Mouse (Mus musculus) heart, embryonic 14.5 days (tissue): ENCODE data around the gene Tmod2. TPM values are rescaled to one million over a fixed set of nuclear protein-coding genes. Genes with fewer than 3 reads are reported as not detected.

Experiments used
- ATAC-seq: fragments of 200-750 bp; cut with Nextera tagmentation; 2 replicates; pipeline ENCODE4 v1.8.0; 2017; ENCODE audit warnings: low read depth, moderate TSS enrichment; ENCODE audit not compliant: insufficient number of reproducible peaks, insufficient read depth, low FRiP score
- H3K27ac ChIP-seq, 2 experiments: fragments of 200-500 bp in 1 of 2; fragments of 300-500 bp in 1 of 2; sonication (generic) in 1 of 2; replicated peaks in 1 of 2; 2 replicates each; pipeline ENCODE4 v1.5.1; 2012 to 2014; ENCODE audit warnings: low read depth in 2 of 2, low read length in 2 of 2, control low read depth in 1 of 2, mild to moderate bottlenecking in 1 of 2, mixed read lengths in 1 of 2; ENCODE audit not compliant: control insufficient read depth in 1 of 2, insufficient read depth in 1 of 2
- H3K27me3 ChIP-seq: fragments of 300-500 bp; sonication (generic); 2 replicates; pipeline ENCODE4 v1.6.1; 2014; ENCODE audit warnings: mild to moderate bottlenecking, low read length, control low read depth; ENCODE audit not compliant: control insufficient read depth, insufficient read depth
- H3K36me3 ChIP-seq: fragments of 300-500 bp; sonication (generic); 2 replicates; pipeline ENCODE4 v1.6.1; 2014; ENCODE audit warnings: mild to moderate bottlenecking, control low read depth, low read length, mixed read lengths; ENCODE audit not compliant: control insufficient read depth, insufficient read depth
- H3K4me1 ChIP-seq, 2 experiments: fragments of 200-500 bp in 1 of 2; fragments of 300-500 bp in 1 of 2; sonication (generic) in 1 of 2; 2 replicates each; pipeline ENCODE4 v1.6.1; 2012 to 2014; ENCODE audit warnings: low read length in 2 of 2, control low read depth in 1 of 2, mixed read lengths in 1 of 2; ENCODE audit not compliant: control insufficient read depth in 2 of 2, insufficient read depth in 2 of 2
- H3K4me2 ChIP-seq: fragments of 300-500 bp; sonication (generic); 2 replicates; pipeline ENCODE4 v1.6.1; 2014; ENCODE audit warnings: mild to moderate bottlenecking, low read length
- H3K4me3 ChIP-seq, 2 experiments: fragments of 200-500 bp in 1 of 2; fragments of 300-500 bp in 1 of 2; sonication (generic) in 1 of 2; 2 replicates each; pipeline ENCODE4 v1.5.1; 2012 to 2014; ENCODE audit warnings: low read length in 2 of 2, mild to moderate bottlenecking in 2 of 2, control low read depth in 1 of 2, low read depth in 1 of 2, moderate library complexity in 1 of 2; ENCODE audit not compliant: control insufficient read depth in 1 of 2, insufficient read depth in 1 of 2
- H3K9ac ChIP-seq: fragments of 300-500 bp; sonication (generic); 2 replicates; pipeline ENCODE4 v1.6.1; 2014; ENCODE audit warnings: mild to moderate bottlenecking, low read length
- H3K9me3 ChIP-seq: fragments of 300-500 bp; sonication (generic); 2 replicates; pipeline ENCODE4 v1.6.1; 2016; ENCODE audit warnings: low read length, control low read depth; ENCODE audit not compliant: control insufficient read depth
- WGBS: fragments of 180-500 bp; shearing (Covaris S2); extraction: QIAGEN DNeasy Blood & Tissue Kit; methylation state at CpG from one replicate; pipeline ENCODE4 v1.1.7; 2014; 5-methylcytosine and 5-hydroxymethylcytosine counted together
- polyA plus RNA-seq: library from polyadenylated mRNA; unstranded; fragments of >200 nt; fragmentation: Nextera tagmentation; extraction: Ambion mirVana; gene quantifications from 2 replicates; pipeline ENCODE4 v1.2.1, GENCODE M21; 2014

The Tmod2 gene
- polyA plus RNA-seq, 1 experiment from 2014 or later, result 4.1 TPM

GRCm38 (mm10) chr9:75529358-75529757 lies 81.8 kb downstream of the Tmod2 start:
- ATAC-seq, result no peak
- Histone ChIP-seq H3K4me3 (no peak overlapping the region), H3K36me3 (peaks cover 24% of the 10 kb centered on the region), H3K27me3 (no peaks in the 10 kb centered on the region), H3K4me2 (no peak overlapping the region), H3K9ac (no peak overlapping the region), H3K4me1 (peaks cover 6 to 9% of the 10 kb centered on the region in 2 experiments), H3K27ac (no peak overlapping the region), H3K9me3 (no peaks in the 10 kb centered on the region)
- 63% methylated on average over 5 of the region's 5 CpGs for WGBS

GRCm38 (mm10) chr9:75528096-75528495 lies 83.0 kb downstream of the Tmod2 start:
- Histone ChIP-seq H3K4me2 (no peak overlapping the region), H3K4me3 (no peak overlapping the region), H3K9me3 (no peaks in the 10 kb centered on the region), H3K36me3 (peaks cover 24% of the 10 kb centered on the region), H3K27me3 (no peaks in the 10 kb centered on the region), H3K9ac (no peak overlapping the region), H3K27ac (peak overlapping the region in 1 of 2 experiments; percentile 63; a peak in 1 of 4 replicates), H3K4me1 (peaks cover 6 to 9% of the 10 kb centered on the region in 2 experiments)
- WGBS, result 96% methylated on average over 9 of the region's 9 CpGs
- no peak for ATAC-seq

- Histone ChIP-seq H3K27ac (peak overlapping the region; percentile 63 to 71), H3K27me3 (no peaks in the 10 kb centered on the region), H3K36me3 (peaks cover 26% of the 10 kb centered on the region), H3K9ac (no peak overlapping the region), H3K4me3 (no peak overlapping the region), H3K9me3 (no peaks in the 10 kb centered on the region), H3K4me2 (no peak overlapping the region), H3K4me1 (peaks cover 6 to 9% of the 10 kb centered on the region in 2 experiments)
- peak; percentile 89 for ATAC-seq
- WGBS, result 44% methylated on average over 13 of the region's 13 CpGs
Measured at GRCm38 (mm10) chr9:75527368-75528059, 83.6 kb downstream of the Tmod2 start.

- 56% methylated on average over 6 of the region's 6 CpGs for WGBS
- peaks cover 6 to 9% of the 10 kb centered on the region in 2 experiments for H3K4me1 ChIP-seq
Measured at GRCm38 (mm10) chr9:75523646-75524045, 87.5 kb downstream of the Tmod2 start.

GRCm38 (mm10) chr9:75522217-75522616 lies 88.9 kb downstream of the Tmod2 start:
- 73% methylated on average over 2 of the region's 2 CpGs for WGBS
- Histone ChIP-seq H3K9me3 (no peaks in the 10 kb centered on the region), H3K4me2 (no peak overlapping the region), H3K4me1 (peaks cover 0 to 1% of the 10 kb centered on the region in 2 experiments; a peak in 1 of 4 replicates), H3K27ac (no peak overlapping the region), H3K4me3 (no peak overlapping the region), H3K36me3 (peaks cover 12% of the 10 kb centered on the region; the same call in 1 of the 2 replicates), H3K27me3 (no peaks in the 10 kb centered on the region), H3K9ac (no peak overlapping the region)
- no peak for ATAC-seq

More at GRCm38 (mm10) chr9:75523646-75524045, 87.5 kb downstream of the Tmod2 start:
- H3K36me3 ChIP-seq, result peaks cover 15% of the 10 kb centered on the region; the same call in 1 of the 2 replicates
- no peak overlapping the region for H3K4me3 ChIP-seq
- H3K27ac ChIP-seq, result no peak overlapping the region
- no peaks in the 10 kb centered on the region for H3K9me3 ChIP-seq
- H3K27me3 ChIP-seq, result no peaks in the 10 kb centered on the region
- H3K9ac ChIP-seq, result no peak overlapping the region
- no peak; the same call in 1 of the 2 replicates for ATAC-seq
- H3K4me2 ChIP-seq, result no peak overlapping the region

GRCm38 (mm10) chr9:75521788-75522187 lies 89.3 kb downstream of the Tmod2 start:
- ATAC-seq, result no peak
- no peaks in the 10 kb centered on the region for H3K27me3 ChIP-seq
- H3K9ac ChIP-seq, result no peak overlapping the region
- no peaks in the 10 kb centered on the region for H3K4me1 ChIP-seq
- no peak overlapping the region for H3K4me3 ChIP-seq
- 52% methylated on average over 4 of the region's 4 CpGs for WGBS
- no peak overlapping the region for H3K4me2 ChIP-seq
- H3K27ac ChIP-seq, result no peak overlapping the region
- H3K9me3 ChIP-seq, result no peaks in the 10 kb centered on the region
- peaks cover 12% of the 10 kb centered on the region; the same call in 1 of the 2 replicates for H3K36me3 ChIP-seq

GRCm38 (mm10) chr9:75520940-75521339 lies 90.2 kb downstream of the Tmod2 start:
- Histone ChIP-seq H3K9ac (no peak overlapping the region), H3K27me3 (no peaks in the 10 kb centered on the region), H3K4me1 (no peaks in the 10 kb centered on the region), H3K4me2 (no peak overlapping the region), H3K27ac (no peak overlapping the region), H3K4me3 (no peak overlapping the region), H3K9me3 (no peaks in the 10 kb centered on the region), H3K36me3 (peaks cover 17% of the 10 kb centered on the region; the same call in 1 of the 2 replicates)
- 88% methylated on average over 8 of the region's 8 CpGs for WGBS
- no peak for ATAC-seq
